16 mouse cellular contexts compared by ENCODE assay signal in genomic region chr11:58143704-58144426, GRCm38 (mm10). TPM values are rescaled to one million over a fixed set of nuclear protein-coding genes. Genes with fewer than 3 reads are reported as not detected.
DNase-seq lines count a peak whose midpoint lies in the region; ATAC-seq and TF ChIP-seq lines count a peak whose summit lies in the region.
"Had no signal": no experiment of that assay in that cellular context is flagged by ENCODE, and none has a peak within 500 bp of the region (broad histone marks: within the 10 kb centered on the region; RNA-seq: fewer than 3 reads in every experiment).

No protein-coding gene starts in this region.

- H3K36me3 ChIP-seq in kidney, embryonic 16.5 days (ENCODE audit: insufficient read depth, low read length) = peaks cover 69% of the 10 kb centered on the region

- peak; percentile 39 for DNase-seq in cerebellum, adult 9-10 months
- DNase-seq in cerebellum, adult 11 months = no peak
- peak; percentile 9 for DNase-seq in brain, embryonic 14.5 days (ENCODE audit: low read depth)
- DNase-seq in layer of hippocampus, adult 9-11 months = peak; percentile 69
- peak; percentile 67 to 84 for DNase-seq in right cerebral cortex, postnatal 10 days (ENCODE audit: low spot score in 2 of 2)
- no peak for DNase-seq in adrenal gland, postnatal 14 days
- no peak for DNase-seq in gastrocnemius, postnatal 14 days
- DNase-seq: kidney, postnatal 4 days; liver, embryonic 13.5 days; lung, postnatal 4 days had no signal

- 89% methylated on average over 9 of the region's 9 CpGs for WGBS in kidney, embryonic 16.5 days

- intact Hi-C loops in gastrocnemius, postnatal 14 days (cut with DNase I; ENCODE audit: low total_unique reads) = no loop called here

- H3K4me3 ChIP-seq in kidney, embryonic 16.5 days (ENCODE audit: low read length) = no peak overlapping the region
- H3K4me3 ChIP-seq: embryonic facial prominence, embryonic 13.5 days; heart, embryonic 13.5 days; hindbrain, embryonic 15.5 days; liver, embryonic 13.5 days had no signal

- TF ChIP-seq POLR2A in brain, embryonic 14.5 days (IDR thresholded peaks at IDR 0.05; ENCODE audit: borderline replicate concordance, extremely low read depth, insufficient read depth, insufficient read length, poor library complexity, severe bottlenecking) = no peak

- no peak overlapping the region for H3K4me2 ChIP-seq in kidney, embryonic 16.5 days (replicated peaks; ENCODE audit: low read depth, low read length)
- H3K4me2 ChIP-seq: embryonic facial prominence, embryonic 13.5 days; heart, embryonic 13.5 days; hindbrain, embryonic 15.5 days; liver, embryonic 13.5 days had no signal

- no peaks in the 10 kb centered on the region for H3K4me1 ChIP-seq in kidney, embryonic 16.5 days (ENCODE audit: insufficient read depth, low read length)
- H3K4me1 ChIP-seq: embryonic facial prominence, embryonic 13.5 days; heart, embryonic 13.5 days; hindbrain, embryonic 15.5 days; liver, embryonic 13.5 days had no signal

- no peak for ATAC-seq in kidney, embryonic 16.5 days (ENCODE audit: low FRiP score, low TSS enrichment)

- no peaks in the 10 kb centered on the region for H3K27me3 ChIP-seq in kidney, embryonic 16.5 days (ENCODE audit: insufficient read depth, low read length)
- H3K27me3 ChIP-seq: embryonic facial prominence, embryonic 13.5 days; heart, embryonic 13.5 days; hindbrain, embryonic 15.5 days; liver, embryonic 13.5 days had no signal

- no peak overlapping the region for H3K9ac ChIP-seq in kidney, embryonic 16.5 days (replicated peaks; ENCODE audit: low read length)
- H3K9ac ChIP-seq: embryonic facial prominence, embryonic 13.5 days; heart, embryonic 13.5 days; hindbrain, embryonic 15.5 days; liver, embryonic 13.5 days had no signal

- no peak for TF ChIP-seq CTCF in brain, embryonic 14.5 days (IDR thresholded peaks at IDR 0.05; ENCODE audit: borderline replicate concordance, extremely low read depth, insufficient read depth, insufficient read length)

- no peak overlapping the region for H3K27ac ChIP-seq in kidney, embryonic 16.5 days (ENCODE audit: low read length)
- H3K27ac ChIP-seq: embryonic facial prominence, embryonic 13.5 days; heart, embryonic 13.5 days; hindbrain, embryonic 15.5 days; liver, embryonic 13.5 days had no signal

- H3K9me3 ChIP-seq in kidney, embryonic 16.5 days (ENCODE audit: low read length) = no peaks in the 10 kb centered on the region
- H3K9me3 ChIP-seq: embryonic facial prominence, embryonic 13.5 days; heart, embryonic 13.5 days; hindbrain, embryonic 15.5 days; liver, embryonic 13.5 days had no signal

RNA-seq across cellular contexts. Expression of gene Gemin5, which starts 24.5 kb away (rescaled TPM):
- polyA plus RNA-seq in brain, embryonic 14.5 days (2012; rRNA removed) = 12.2 and 15.6 TPM in 2 replicates
- polyA plus RNA-seq in kidney, embryonic 16.5 days (2015; fragmentation: Nextera tagmentation; extraction: Ambion mirVana) = 22.5 and 24.0 TPM in 2 replicates
- total RNA-seq in adrenal gland, postnatal 14 days (2021) = 20.2 and 23.4 TPM in 2 replicates
- 10 to 100 TPM in 1 of 2 experiments, 1 to 10 TPM in 1; 9.5 to 10.8 TPM for total RNA-seq in gastrocnemius, postnatal 14 days (2021)

RNA-seq across cellular contexts. Expression of gene Mrpl22, which starts 27.6 kb away (rescaled TPM):
- polyA plus RNA-seq in brain, embryonic 14.5 days (2012; rRNA removed) = 56.5 and 73.0 TPM in 2 replicates
- polyA plus RNA-seq in kidney, embryonic 16.5 days (2015; fragmentation: Nextera tagmentation; extraction: Ambion mirVana) = 132 and 138 TPM in 2 replicates
- 74.6 and 77.2 TPM in 2 replicates for total RNA-seq in adrenal gland, postnatal 14 days (2021)
- 10 to 100 TPM; 39.7 to 43.8 TPM for total RNA-seq in gastrocnemius, postnatal 14 days (2021)

RNA-seq across cellular contexts. Expression of gene Cnot8, which starts 39.9 kb away (rescaled TPM):
- 103 and 123 TPM in 2 replicates for polyA plus RNA-seq in brain, embryonic 14.5 days (2012; rRNA removed)
- polyA plus RNA-seq in kidney, embryonic 16.5 days (2015; fragmentation: Nextera tagmentation; extraction: Ambion mirVana) = 89.4 and 93.5 TPM in 2 replicates
- 45.4 and 49.8 TPM in 2 replicates for total RNA-seq in adrenal gland, postnatal 14 days (2021)
- total RNA-seq in gastrocnemius, postnatal 14 days (2021) = 10 to 100 TPM; 31.3 to 32.1 TPM

RNA-seq across cellular contexts. Expression of gene Gm12248, which starts 50.9 kb away (rescaled TPM):
- not detected in 2 replicates for polyA plus RNA-seq in brain, embryonic 14.5 days (2012; rRNA removed)
- not detected in 2 replicates for polyA plus RNA-seq in kidney, embryonic 16.5 days (2015; fragmentation: Nextera tagmentation; extraction: Ambion mirVana)
- 0.26 and 0.30 TPM in 2 replicates for total RNA-seq in adrenal gland, postnatal 14 days (2021)
- total RNA-seq in gastrocnemius, postnatal 14 days (2021) = not detected
- polyA plus RNA-seq: embryonic facial prominence, embryonic 13.5 days; heart, embryonic 13.5 days; liver, embryonic 13.5 days; stomach, embryonic 14.5 days; urinary bladder, adult 2 months had no signal

RNA-seq across cellular contexts. Expression of gene Igtp, which starts 55.5 kb away (rescaled TPM):
- polyA plus RNA-seq in brain, embryonic 14.5 days (2012; rRNA removed) = 0.82 and 1.2 TPM in 2 replicates
- 4.5 and 4.8 TPM in 2 replicates for polyA plus RNA-seq in kidney, embryonic 16.5 days (2015; fragmentation: Nextera tagmentation; extraction: Ambion mirVana)
- 8.5 and 8.9 TPM in 2 replicates for total RNA-seq in adrenal gland, postnatal 14 days (2021)
- total RNA-seq in gastrocnemius, postnatal 14 days (2021) = 1 to 10 TPM; 3.5 to 3.7 TPM

Comparison
In these comparisons a context has a peak if more than half of its experiments do, and no peak if none do; other contexts are left out.
1. DNase-seq: peak in cerebellum, adult 9-10 months (single experiment), brain, embryonic 14.5 days (single experiment), layer of hippocampus, adult 9-11 months (single experiment) and right cerebral cortex, postnatal 10 days (2 of 2); none in cerebellum, adult 11 months (single experiment), adrenal gland, postnatal 14 days (single experiment) and gastrocnemius, postnatal 14 days (single experiment).